Mouse (Mus musculus): Measurements from ENCODE around the gene Nup107.

Nup107 gene

DNA sequence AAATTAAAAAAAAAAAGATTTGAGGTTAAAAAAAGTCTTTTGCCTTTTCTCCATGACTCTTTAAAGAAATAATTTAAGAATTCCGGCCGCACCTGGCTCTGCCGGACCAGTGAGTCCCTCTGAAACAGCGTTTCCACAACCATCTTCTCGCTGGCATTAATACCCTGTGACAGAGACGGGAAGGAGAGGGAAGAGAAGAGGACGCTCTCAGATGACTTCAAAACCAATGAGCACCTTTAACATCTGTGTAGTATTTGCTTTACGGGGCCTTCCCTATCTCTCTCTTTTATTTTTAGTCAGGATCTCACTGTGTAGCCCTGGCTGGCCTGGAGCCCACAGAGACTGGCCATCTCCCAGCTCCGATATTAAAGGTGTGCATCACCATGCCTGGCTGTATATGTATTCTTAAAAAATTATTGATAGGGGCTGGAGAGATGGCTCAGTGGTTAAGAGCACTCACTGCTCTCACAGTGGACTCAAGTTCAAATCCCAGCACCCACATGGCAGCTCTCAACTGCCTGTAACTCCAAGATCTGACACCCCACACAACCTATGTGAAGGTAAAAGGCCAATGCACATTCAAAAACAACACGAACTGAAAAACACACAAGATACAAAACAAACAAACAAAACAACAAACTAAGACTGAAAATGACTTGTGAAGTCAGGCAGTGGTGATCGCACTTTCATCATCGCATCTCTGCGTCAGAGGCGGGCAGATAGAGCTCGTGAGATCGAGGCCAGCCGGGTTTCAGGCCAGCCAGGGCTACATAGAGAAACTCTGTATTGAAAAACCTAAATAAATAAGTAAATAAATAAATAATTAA is 14.8 kb downstream of the Nup107 start:
- DNase-seq (ENCODE audit: low spot score in 2 of 2), result no peak

DNA sequence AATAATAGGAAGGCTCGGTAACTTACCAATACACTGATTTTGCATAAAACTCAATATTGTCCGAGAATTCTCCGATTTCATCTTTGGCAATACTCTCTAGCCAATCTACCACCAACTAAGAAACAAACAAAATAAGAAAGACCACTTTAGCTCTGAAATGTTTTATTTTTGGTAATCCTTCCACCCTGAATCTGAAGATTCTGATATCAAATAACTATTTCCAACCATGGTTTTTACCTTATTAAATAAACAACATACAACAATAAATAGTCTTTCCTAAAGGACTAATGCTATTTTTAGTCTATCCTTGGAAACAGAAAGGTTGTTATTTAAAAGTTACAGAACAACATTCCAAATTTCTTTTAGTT is 15.4 kb downstream of the Nup107 start:
- DNase-seq (ENCODE audit: low spot score in 2 of 2), result no peak

DNA sequence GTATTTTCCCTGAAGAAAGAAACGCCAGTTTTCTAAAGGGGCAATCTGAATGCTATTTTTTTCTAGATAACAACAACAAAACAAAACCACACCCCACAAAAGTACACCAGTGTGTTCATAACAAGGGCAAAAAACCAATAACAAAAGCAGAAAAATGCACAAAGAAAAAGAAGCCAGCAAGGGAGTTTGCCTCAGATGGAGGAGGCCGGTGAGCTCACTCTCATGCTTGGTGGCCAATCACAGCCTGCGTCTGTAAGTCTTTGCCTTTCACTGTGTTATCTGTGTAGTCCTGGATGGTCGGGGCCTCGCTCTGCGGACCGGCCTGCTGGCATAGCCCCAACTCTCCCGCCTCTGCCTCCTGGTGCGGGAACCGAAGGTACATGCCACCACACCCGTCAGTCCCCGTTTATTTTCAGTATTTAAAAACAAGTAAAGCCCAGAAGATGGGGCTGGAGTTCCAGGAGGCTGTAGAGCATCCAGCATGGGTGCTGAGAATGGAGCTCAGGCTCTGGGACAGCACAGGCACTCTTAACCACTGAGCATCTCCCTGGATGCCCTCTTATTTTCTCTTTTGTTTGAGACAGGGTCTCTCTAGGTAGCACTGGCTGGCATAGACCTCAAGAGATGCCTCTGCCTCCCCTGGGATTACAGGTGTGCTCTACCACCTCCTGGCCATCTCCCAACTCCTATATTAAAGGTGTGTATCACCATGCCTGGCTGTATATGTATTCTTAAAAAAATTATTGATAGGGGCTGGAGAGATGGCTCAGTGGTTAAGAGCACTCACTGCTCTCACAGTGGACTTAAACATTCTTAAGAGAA is 16.0 kb downstream of the Nup107 start:
- DNase-seq (ENCODE audit: low spot score in 2 of 2), result no peak

DNA sequence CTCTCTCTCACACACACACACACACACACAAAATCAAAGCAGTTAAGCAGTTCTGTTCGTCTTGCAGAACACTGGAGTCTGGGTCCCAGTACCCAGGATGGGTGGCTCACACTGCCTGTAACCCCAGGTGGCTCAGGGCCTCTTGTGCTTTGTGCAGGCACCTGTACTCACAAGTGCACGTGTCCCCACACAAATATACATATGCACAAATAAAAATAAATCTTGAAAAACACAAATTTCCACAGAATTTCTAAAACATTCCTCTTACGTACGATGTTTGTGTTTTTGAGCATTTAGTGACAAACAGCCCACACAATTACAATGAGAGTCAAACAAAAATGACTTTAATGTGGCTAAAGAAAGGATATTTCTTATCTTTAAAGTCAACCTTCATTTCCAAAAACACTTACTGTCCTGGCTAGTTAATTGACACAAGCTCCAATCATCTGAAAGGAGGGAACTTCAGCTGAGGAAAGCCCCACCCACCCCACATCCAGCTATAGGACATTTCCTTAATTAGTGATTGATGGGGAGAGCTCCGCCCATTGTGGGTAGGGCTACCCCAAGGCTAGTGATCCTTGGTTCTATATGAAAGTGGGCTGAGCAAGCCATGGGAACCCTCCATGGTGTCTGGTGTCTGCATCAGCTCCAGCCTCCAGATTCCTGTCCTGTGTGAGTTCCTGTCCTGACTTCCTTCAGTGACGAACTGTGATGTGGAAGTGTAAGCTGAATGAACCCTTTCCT is 16.9 kb downstream of the Nup107 start:
- DNase-seq (ENCODE audit: low spot score in 2 of 2), result no peak

DNA sequence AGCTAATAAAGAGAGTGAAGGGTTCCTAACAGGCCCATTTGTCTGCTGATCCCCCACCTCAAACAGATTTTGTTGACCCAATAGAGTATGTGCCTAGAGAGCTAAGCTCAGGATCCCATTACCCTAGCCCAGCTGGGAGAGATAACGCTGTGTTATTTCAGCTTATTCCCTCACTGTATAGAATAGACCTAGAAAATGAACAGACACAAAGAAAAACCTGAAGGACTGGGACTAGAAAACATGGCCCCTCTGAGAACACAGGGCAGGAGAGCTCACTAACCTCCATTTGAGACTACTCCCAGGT is 17.7 kb downstream of the Nup107 start:
- DNase-seq (ENCODE audit: low spot score in 2 of 2), result no peak

DNA sequence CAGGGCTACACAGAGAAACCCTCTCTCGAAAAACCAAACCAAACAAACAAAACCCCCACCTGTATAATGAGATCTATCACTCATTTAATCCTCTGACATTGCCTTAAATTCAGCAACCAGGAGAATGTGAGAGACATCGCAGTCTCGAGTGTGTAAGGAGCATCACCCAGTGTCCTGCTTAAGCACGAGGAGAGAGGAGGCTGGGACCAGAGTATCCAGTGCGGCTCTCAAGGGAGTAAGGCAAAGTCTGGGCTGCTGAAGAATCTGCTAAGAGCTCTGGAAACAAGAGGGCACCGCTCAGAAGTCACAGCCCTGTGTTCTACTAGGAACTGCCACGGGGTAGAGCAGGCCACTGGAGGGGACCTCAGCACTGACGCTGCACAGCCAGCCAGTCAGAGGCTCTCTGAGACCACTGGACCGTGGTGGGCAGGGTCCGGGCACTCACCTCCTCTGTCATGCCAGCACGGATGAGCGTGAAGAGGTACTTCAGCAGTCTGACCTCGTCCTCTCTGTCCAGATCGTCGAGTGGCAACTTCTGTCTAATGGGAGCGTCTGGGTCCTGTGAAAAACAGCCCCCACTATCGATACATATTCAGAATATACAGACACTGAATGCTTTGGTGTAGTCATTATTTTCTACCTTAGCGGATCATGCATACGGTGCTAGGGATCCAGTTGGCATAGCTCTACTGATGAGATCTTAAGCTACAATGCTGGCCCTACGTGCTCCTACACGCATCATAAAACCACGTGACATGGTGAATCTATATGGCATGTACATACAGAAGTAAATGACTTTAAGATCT is 18.3 kb downstream of the Nup107 start:
- no peak for DNase-seq (ENCODE audit: low spot score in 2 of 2)

DNA sequence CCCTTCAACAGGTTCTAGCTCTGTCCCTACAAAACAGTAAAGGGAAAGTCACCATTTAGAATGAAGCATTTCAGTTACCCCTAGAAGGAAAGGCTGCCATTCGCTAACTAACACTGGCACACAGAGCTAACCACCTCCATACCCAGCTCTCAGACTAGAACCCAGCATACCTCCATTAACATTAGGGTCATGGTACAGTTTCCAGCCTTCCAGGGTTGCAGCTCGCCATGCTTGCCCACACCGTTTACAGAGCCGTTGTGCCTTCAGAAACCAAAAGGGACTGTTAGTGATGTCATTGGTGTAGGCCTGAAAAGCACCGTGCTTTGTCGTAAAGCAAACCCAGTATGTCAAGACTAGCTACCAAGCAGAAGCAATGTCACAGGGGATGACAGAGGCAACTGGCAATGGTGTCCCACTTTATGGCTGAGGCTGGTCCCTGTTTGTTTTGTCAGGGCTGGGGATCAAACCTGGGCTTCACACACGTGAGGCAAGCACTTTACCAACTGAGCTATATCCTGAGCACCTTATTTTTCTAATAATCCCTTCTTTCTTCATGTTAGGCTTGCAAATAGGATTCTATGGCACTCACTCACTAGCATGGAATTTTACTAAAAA is 19.3 kb downstream of the Nup107 start:
- DNase-seq (ENCODE audit: low spot score in 2 of 2), result no peak

DNA sequence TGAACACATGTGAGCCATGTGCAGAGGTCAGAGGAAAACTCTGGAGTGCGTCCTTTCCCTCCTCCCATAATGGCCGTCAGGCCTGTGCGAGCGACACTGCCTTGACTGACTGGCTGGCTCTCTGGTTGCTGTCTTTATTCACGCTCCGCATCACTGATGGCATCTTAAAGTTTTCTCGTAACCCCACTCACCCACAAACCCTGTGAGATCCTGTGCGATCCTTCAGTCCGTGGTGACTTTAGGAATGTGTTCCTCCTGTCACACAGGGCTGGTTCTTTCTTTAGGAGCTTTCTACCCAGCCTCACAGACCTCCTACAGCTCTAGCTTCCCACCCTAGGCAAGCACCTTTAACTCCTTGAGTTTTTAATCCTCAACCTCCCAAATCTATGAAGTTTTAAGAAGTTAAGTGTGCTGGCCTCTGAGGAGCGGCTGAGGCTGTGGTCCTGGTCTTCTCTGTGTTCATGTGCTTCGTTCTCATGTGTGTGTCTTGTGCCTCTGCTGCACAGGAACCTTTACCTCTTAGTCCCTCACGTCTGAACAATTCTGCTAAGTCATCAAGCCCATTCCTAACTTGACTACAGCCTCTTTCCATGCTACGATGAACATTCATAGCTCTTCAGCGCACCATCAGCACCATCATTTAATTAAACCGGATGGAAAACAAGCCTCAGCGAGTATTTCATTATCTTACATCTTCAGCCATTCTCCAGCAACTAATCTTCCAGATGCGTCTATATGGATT is 20.0 kb downstream of the Nup107 start:
- no peak for DNase-seq (ENCODE audit: low spot score in 2 of 2)

DNA sequence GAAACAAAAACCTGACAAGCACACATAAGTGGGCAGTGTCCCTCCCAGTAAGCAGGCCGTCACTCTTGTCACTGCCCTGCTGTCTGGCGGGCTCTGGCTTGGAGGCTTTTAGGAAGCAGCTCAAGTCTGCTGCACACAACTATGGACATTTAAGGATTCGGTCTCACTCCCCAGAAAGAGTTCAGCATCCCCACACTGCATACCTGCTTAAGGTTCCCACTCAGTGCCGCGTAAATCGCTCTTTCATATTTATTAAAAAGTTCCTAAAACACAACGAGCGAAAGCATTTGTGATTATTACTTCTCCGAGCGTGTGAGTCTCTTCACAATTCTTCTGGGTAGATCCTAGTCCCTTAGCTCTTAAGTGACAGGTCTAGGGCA is 21.4 kb downstream of the Nup107 start:
- no peak for DNase-seq (ENCODE audit: low spot score in 2 of 2)

DNA sequence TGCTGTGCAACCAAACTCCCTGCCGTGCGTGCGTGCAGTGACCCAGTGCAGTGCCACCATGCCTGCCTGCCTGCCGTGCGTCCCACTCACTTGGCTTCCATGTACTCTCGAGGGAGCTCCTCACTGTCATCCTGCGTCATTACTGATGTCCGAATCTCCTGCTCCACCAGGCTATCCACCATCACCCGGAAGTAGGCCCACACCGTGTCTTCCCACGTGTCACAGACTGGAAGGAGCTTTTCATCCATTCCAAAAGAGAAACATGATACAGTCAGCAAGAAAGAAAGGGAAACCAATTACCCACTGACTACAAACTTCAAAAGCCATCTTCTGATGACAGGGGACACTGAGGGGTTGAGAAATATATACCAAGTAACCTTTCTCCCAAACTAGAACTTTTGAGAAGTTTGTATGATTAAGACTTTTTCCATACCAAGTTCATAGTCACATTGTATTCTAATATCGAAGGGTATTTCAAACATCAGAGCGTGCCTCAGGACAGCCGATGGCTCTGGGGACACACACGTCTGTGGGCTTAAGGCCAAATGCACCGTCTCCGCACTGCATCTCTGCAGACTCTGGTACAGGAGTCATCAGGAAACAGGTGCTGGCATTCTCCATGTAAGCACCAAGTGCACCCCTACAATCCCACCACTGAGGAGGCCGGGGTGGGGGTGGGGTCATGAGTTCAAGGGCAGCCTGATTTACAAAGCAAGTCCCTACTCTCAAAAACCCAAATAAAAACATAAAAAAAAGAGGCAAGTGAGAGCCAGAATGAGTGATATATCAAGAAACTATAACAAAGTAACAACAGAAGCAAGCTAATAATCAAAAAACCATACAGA is 22.0 kb downstream of the Nup107 start:
- no peak for DNase-seq (ENCODE audit: low spot score in 2 of 2)

DNA sequence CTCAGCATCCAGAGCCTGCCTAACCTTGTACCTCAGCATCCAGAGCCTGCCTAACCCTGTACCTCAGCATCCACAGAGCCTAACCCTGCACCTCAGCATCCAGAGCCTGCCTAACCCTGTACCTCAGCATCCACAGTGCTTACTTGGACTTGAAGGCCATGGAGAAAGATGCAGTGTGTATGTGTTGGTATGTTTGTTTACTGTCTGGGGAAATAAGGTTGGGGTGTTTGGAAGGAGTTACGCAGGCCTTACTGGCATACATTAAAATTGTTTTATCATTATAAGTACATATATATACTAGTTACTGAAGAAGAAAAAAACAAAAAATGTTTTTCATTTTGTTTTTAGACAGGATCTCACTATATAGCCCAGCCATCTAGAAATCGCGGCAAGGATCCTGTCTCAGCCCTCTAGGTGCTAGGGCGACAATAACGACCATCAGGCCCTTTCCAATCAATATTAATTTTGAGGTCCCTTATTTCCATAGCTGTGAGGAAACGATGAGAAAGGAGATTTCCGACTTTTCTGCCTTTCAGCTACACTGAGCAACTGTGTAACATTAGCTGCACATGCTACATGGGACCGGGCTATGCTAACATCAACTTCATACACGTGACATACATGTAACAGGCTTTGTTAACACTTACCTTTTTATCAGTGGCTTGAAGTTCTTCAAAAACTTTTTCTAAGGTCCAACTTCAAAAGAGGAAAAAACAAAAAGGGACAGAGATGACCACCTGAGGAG is 22.8 kb downstream of the Nup107 start:
- no peak for DNase-seq (ENCODE audit: low spot score in 2 of 2)

DNA sequence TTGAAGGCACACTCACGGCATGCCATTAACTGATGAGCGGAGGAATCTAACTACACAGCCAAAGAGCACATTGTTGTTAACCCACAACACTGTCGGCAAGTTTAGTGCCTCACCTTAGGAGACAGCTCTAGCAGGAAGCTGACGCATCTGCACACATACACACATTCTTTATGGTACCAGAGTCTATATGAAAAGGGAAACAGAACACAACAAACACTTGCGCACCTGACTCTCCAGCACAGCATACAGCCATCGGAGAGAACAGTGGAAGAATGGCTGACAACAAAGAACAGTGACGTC is 24.4 kb downstream of the Nup107 start:
- DNase-seq (ENCODE audit: low spot score in 2 of 2), result no peak

DNA sequence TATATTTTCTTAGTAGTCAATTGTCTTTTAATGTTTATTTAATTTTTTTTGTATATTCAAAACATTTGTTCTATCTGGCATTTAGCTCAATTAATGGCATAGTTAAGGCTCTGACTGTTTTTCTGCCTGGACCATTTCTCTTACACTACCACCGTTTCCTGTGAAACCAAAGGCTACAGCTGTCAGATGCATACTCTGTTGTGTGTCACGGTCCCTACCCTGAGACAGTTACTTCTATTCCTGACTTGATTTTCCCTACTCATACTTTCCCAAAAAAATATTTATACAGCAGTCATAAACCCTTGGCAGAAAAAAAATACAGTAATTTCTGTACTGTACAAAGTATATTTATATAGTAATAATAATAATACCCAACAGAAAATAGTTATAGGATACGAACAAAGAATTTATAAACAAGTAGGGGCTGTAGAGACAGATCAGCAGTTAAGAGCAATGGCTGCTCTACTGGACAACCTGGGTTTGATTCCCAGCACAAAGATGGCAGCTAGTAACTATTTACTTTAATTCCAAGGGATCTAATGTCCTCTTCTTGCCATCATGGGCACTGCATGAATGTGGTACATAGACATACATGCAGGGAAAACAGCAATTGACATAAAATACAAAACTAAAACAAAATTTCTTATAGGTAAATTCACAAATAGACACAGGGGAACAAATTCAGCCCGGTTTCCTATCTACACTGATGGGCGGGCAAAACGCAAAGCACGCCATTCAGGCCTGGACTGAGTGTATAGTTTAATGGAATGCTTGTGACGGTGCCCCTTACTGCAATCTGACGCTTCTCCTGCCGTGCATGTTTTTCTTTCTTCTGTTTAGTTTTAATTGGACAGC is 25.0 kb downstream of the Nup107 start:
- no peak for DNase-seq (ENCODE audit: low spot score in 2 of 2)

DNA sequence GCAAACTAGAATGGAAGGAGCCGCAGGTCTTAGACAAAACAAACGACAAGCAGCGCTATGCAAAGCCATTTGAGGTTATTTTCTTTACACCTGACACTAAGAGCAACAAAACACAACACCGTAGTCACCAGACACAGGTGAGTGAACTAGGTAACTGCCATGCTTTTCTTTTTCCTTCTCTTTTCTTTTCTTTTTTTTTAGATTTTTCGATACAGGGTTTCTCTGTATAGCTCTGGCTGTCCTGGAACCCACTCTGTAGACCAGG is 25.7 kb downstream of the Nup107 start:
- DNase-seq (ENCODE audit: low spot score in 2 of 2), result no peak

DNA sequence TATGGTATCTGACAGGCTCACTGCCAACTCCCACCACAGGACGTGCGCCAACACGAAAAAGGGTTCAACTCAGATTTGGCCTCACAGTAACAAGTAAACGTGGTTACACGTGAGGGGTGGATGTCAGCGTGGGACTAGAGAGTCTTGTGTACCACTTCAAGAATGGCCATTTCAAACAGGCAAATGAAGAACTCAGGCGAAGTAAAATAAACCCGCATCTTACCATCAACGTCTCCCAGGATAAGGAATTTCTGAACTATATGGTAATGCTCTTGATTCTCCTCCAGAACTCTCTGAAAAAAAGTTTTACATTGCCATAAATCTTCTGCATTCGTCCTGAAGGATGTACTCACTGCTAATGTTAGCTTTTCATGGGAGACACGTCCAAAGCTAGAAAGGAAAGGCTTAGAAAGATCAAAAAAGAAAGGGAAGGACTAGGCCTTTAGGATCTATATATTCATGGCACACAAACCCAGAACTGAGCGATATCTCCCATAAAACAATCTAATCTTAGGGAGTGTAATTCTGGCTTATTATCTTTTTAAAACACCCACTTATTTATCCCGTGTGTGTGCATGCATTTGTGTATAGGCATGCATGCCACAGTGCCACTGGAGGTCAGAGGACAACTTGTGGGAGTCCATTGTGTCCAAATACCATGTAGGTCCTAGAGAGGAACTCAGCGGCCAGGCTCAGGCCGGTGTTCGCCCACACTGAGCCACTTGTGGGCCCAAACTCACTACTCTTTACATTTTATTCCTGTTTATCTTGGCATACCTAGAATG is 26.2 kb downstream of the Nup107 start:
- no peak for DNase-seq (ENCODE audit: low spot score in 2 of 2)

DNA sequence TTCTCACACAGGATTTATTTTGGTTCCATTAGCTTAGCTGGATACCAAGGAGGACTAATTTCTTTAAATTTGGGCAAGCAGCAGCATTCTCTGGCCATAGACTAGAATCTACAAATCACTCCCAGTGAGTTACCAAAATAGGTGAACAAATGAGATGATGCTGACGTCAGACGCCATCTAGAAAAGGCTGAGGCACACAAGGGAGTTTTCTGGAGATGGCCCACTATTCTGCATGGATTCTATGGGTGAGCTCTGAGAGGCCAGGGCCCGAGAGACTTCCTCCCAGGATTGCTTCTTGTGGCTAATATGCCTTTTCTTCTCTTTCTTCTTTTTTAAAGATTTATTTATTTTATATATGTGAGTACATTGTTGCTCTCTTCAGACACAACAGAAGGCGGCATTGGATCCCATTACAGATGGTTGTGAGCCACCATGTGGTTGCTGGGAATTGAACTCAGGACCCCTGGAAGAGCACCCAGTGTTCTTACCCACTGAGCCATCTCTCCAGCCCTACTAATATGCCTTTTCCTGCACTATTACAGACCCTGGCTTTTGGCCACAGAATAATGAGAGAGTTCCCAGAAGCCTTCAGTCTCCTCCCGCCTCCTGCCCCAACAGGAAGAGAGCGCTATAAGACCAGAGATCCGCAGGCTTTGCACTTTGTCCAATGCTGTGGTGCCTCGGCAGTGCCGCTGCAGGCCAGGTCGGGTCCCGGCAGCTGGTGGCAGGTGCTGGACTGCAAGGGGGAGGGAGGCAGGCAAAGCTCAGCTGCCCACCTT is 27.2 kb downstream of the Nup107 start:
- DNase-seq (ENCODE audit: low spot score in 2 of 2), result no peak

DNA sequence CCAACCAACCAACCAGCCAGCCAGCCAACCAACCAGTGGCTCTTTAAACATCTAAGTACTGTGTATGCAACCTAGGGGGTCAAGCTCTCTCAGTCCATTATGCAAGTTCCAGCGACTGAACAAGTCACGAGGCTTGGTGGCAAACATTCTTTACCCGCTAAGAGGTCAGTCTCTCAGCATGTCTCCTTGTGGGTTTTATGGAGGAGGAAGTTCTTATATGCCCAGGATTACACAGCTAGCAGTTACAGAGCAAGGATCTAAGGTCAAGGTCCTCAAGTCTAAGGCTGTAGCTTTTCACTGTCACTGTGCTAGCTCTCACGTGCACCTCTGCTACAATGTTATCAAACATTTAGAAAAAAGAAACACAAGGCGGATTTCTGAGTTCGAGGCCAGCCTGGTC is 27.9 kb downstream of the Nup107 start:
- DNase-seq (ENCODE audit: low spot score in 2 of 2), result no peak
